Mouse (Mus musculus) kidney, adult 2 months (tissue): ENCODE measurements at regions not wholly inside any gene's neighbourhood (a gene's known extent, or its start where the extent isn't known, plus 50 kb on each side); places are given as distances from the start of the nearest gene placed in this dataset.

Experiments
- CTCF ChIP-seq: fragments of 200-500 bp; conservative IDR thresholded peaks from 2 replicates; pipeline ENCODE4 v1.5.1; 2011; ENCODE audit warnings: low read depth, mild to moderate bottlenecking, control low read depth, low read length, moderate library complexity, mixed read lengths; ENCODE audit not compliant: insufficient read depth, insufficient read length
- POLR2A ChIP-seq: fragments of 200-500 bp; IDR thresholded peaks from one replicate; pipeline ENCODE4 v1.6.1; 2011; ENCODE audit warnings: low read depth, low read length, control low read depth

DNA sequence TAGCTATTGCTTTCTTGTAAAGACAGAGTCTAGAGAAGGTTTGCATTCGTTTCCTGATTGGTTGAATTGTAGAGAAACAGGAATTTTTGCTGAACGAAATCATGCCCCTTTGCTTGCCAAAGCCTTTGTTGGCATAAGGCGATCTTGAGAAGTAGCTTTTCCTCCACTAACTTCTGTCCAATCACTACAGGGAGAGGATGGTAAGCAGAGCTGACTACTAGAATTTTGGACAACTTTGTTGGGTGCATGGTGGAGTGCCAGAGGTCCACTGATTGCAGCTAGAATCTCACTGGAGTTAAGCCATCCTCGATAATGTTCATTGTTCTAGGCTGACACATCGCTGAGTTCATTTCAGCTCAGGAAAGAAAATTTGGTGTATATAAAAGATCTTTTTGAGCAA lies 131.1 kb upstream of the Nabp1 start:
- TF ChIP-seq CTCF (no peak), POLR2A (no peak)
